Mouse (Mus musculus) right cerebral cortex, adult 2 months (tissue): ENCODE measurements around the gene Ccdc8.
A peak's percentile ranks its signal among the peaks of the same experiment; 100 is the strongest.

ENCODE experiments used
- DNase-seq, 2 experiments: peaks; one replicate each; pipeline ENCODE4 v3.0.0; 2021 to 2022; ENCODE audit warnings: low spot score in 2 of 2

Ccdc8 gene

DNA sequence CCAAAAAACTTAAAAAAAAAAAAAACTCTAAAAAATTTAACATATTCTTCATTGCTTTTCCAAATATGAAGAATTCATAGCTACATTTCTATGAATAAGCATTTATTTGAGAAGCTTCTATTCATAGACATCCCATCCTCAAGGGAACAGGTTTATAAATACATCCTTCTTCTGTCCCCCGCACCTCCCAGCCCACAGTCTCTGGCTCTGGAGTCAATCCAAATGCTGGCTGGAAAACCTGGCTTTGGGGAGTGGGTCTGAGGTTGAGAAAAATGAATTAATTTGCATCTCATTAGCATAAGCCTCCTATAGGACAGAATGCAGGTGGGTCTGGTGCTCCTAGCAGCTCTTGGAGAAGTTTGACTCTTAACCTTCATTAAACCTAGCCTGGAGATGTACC is 53.2 kb downstream of the Ccdc8 start:
- DNase-seq, result peak in 1 of 2 experiments; percentile 65
